Mouse (Mus musculus): ENCODE measurements around the gene Sorcs3. TPM values are rescaled to one million over a fixed set of nuclear protein-coding genes. Genes with fewer than 3 reads are reported as not detected.

The Sorcs3 gene
- polyA plus RNA-seq, 1 experiment from 2014 or later, result 4.9 TPM

GRCm38 (mm10) chr19:48766524-48766923 lies 560.7 kb downstream of the Sorcs3 start:
- no peaks in the 10 kb centered on the region for H3K27me3 ChIP-seq
- no peak for ATAC-seq (ENCODE audit: low FRiP score, low read depth)
- no peak overlapping the region for H3K27ac ChIP-seq
- no peak overlapping the region for H3K9ac ChIP-seq
- H3K4me1 ChIP-seq, result no peaks in the 10 kb centered on the region
- 84% methylated on average over 2 of the region's 2 CpGs for WGBS
- H3K36me3 ChIP-seq, result no peaks in the 10 kb centered on the region
- H3K4me2 ChIP-seq (replicated peaks), result no peak overlapping the region
- no peak overlapping the region for H3K4me3 ChIP-seq
- no peaks in the 10 kb centered on the region for H3K9me3 ChIP-seq

DNA sequence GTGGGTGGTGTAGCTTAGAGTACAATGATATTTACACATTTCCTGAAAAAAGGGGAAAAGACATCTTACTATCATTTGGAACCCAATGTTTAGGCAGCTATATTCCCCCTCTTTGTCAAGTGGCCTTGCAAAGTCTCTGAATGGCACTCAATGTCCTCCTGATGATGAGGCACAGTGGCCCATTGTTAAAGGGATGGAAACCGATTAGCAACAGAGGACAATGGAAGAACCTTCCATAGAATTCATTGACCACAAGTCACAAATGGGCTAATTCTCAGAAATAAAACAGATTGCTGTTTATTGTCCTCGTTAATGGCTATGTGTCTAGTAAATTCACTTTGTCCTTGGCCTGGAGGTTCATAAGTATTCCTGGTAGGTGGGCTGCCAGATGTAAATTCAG lies 565.7 kb downstream of the Sorcs3 start:
- Histone ChIP-seq H3K27ac (no peak overlapping the region), H3K9me3 (0 out of 2 replicates have a peak, but pooled peaks cover 2% of the 10 kb centered on the region), H3K27me3 (no peaks in the 10 kb centered on the region), H3K9ac (no peak overlapping the region), H3K4me1 (no peaks in the 10 kb centered on the region), H3K36me3 (no peaks in the 10 kb centered on the region), H3K4me2 (replicated peaks) (no peak overlapping the region), H3K4me3 (no peak overlapping the region)
- 68% methylated on average over 2 of the region's 2 CpGs for WGBS
- no peak for ATAC-seq (ENCODE audit: low FRiP score, low read depth)

GRCm38 (mm10) chr19:48779095-48779765 lies 573.4 kb downstream of the Sorcs3 start:
- H3K27ac ChIP-seq, result no peak overlapping the region
- H3K36me3 ChIP-seq, result no peaks in the 10 kb centered on the region
- 80% methylated on average over 3 of the region's 3 CpGs for WGBS
- H3K4me3 ChIP-seq, result no peak overlapping the region
- peaks cover 9% of the 10 kb centered on the region; the same call in 1 of the 2 replicates for H3K4me1 ChIP-seq
- no peak overlapping the region for H3K4me2 ChIP-seq (replicated peaks)
- ATAC-seq (ENCODE audit: low FRiP score, low read depth), result no peak
- no peaks in the 10 kb centered on the region for H3K27me3 ChIP-seq
- peaks cover 4% of the 10 kb centered on the region; the same call in 1 of the 2 replicates for H3K9me3 ChIP-seq
- no peak overlapping the region for H3K9ac ChIP-seq

- Histone ChIP-seq H3K27ac (no peak overlapping the region), H3K27me3 (no peaks in the 10 kb centered on the region), H3K4me2 (replicated peaks) (no peak overlapping the region), H3K9me3 (peaks cover 4% of the 10 kb centered on the region; the same call in 1 of the 2 replicates), H3K4me1 (peaks cover 9% of the 10 kb centered on the region; the same call in 1 of the 2 replicates), H3K36me3 (no peaks in the 10 kb centered on the region), H3K4me3 (no peak overlapping the region), H3K9ac (no peak overlapping the region)
- no peak for ATAC-seq (ENCODE audit: low FRiP score, low read depth)
- WGBS, result 79% methylated on average over 2 of the region's 2 CpGs
Measured at GRCm38 (mm10) chr19:48780813-48781212, 575.0 kb downstream of the Sorcs3 start.

DNA sequence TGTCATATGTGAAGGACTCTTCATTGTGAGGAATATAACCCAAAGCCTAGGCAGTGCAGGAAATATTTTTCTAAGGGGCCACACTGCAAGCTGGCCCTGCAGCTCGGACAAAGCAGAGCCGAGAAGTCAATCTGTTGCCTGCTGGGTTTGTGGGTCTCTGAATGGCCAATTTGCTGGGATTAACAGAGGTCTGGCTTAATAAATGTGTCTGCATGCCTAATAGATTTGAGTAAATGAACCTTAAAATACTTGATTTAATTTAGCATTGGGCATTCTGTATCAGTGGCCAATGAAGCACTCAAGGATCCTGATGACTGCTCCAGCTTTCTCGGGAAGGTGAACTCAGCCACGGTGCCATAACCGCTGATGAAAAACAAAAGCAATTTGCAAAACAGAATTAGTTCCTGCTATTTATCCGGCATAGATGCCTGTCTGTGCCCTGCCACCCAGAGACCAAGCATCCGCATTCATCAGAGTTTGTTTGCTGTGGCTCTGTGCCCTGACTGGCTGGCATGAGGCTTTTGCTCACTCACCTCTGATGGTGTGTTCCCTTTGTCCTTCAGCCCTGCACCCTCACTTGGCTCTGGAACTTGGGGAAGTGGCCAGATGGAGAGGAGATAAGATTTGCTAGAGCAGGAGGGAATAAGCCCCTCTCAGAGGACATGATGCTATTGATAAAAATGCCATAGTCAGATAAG lies 576.3 kb downstream of the Sorcs3 start:
- WGBS, result 54% methylated on average over 7 of the region's 7 CpGs
- peaks cover 9% of the 10 kb centered on the region; the same call in 1 of the 2 replicates for H3K4me1 ChIP-seq
- H3K9me3 ChIP-seq, result no peaks in the 10 kb centered on the region
- H3K9ac ChIP-seq, result no peak overlapping the region
- no peak overlapping the region for H3K4me3 ChIP-seq
- no peak overlapping the region for H3K27ac ChIP-seq
- H3K4me2 ChIP-seq (replicated peaks), result no peak overlapping the region
- H3K27me3 ChIP-seq, result no peaks in the 10 kb centered on the region
- no peak for ATAC-seq (ENCODE audit: low FRiP score, low read depth)
- H3K36me3 ChIP-seq, result no peaks in the 10 kb centered on the region

DNA sequence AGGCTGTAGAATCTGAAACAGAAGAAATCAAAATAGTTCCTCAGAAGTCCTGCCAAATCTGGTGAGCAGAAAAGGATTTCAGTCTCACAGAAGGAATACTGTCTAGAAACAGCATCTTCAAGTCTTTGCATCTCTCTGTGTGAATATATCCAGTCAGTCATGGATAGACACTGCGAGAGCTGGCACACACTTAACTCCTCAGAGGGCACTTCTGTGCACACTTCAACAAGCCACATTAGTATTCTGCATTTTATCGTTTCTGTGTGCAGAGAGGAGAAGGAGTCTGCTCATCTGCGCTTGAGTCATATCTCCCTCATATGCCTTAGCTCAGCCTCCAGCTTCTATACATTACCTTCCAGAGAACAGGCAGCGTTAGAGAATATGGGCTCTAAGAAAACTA lies 581.4 kb downstream of the Sorcs3 start:
- H3K4me3 ChIP-seq, result no peak overlapping the region
- no peaks in the 10 kb centered on the region for H3K9me3 ChIP-seq
- H3K4me2 ChIP-seq (replicated peaks), result no peak overlapping the region
- H3K27me3 ChIP-seq, result no peaks in the 10 kb centered on the region
- WGBS, result 90% methylated on average over 4 of the region's 4 CpGs
- H3K27ac ChIP-seq, result no peak overlapping the region
- H3K36me3 ChIP-seq, result no peaks in the 10 kb centered on the region
- no peak for ATAC-seq (ENCODE audit: low FRiP score, low read depth)
- H3K4me1 ChIP-seq, result peaks cover 3% of the 10 kb centered on the region; the same call in 1 of the 2 replicates
- H3K9ac ChIP-seq, result no peak overlapping the region

DNA sequence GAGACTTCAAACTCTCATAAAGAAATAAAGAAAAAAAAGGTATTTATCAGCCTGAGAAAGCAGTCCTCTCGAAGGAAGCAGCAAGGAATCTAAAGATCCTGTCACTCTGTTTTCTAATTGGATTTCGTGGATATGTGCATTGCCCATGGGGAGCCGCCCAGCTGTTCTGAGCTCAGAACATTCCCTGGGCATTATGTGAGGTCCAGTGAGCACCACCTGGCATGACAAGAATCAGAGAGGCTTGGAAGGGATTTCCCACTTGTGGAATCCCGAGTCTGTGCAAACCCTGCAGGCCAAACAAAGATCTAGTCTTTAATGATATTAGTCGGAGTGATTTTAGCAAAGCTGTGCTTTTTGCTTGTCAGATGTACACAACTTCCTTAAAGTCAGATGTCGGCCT lies 598.7 kb downstream of the Sorcs3 start:
- no peak overlapping the region for H3K9ac ChIP-seq

GRCm38 (mm10) chr19:48811541-48811940 lies 605.7 kb downstream of the Sorcs3 start:
- 72% methylated on average over 3 of the region's 3 CpGs for WGBS
- Histone ChIP-seq H3K4me2 (replicated peaks) (no peak overlapping the region), H3K9ac (no peak overlapping the region), H3K27me3 (no peaks in the 10 kb centered on the region), H3K9me3 (no peaks in the 10 kb centered on the region), H3K36me3 (no peaks in the 10 kb centered on the region), H3K27ac (no peak overlapping the region), H3K4me1 (no peaks in the 10 kb centered on the region), H3K4me3 (no peak overlapping the region)
- ATAC-seq (ENCODE audit: low FRiP score, low read depth), result no peak

More for the DNA sequence above, 598.7 kb downstream of the Sorcs3 start:
- H3K4me3 ChIP-seq, result no peak overlapping the region
- H3K9me3 ChIP-seq, result no peaks in the 10 kb centered on the region
- H3K4me2 ChIP-seq (replicated peaks), result no peak overlapping the region
- WGBS, result 64% methylated on average over 6 of the region's 6 CpGs
- ATAC-seq (ENCODE audit: low FRiP score, low read depth), result peak; percentile 66; the same call in 1 of the 2 replicates
- H3K36me3 ChIP-seq, result no peaks in the 10 kb centered on the region
- no peaks in the 10 kb centered on the region for H3K27me3 ChIP-seq
- H3K27ac ChIP-seq, result no peak overlapping the region
- no peaks in the 10 kb centered on the region for H3K4me1 ChIP-seq

GRCm38 (mm10) chr19:48813823-48814222 lies 608.0 kb downstream of the Sorcs3 start:
- no peak for ATAC-seq (ENCODE audit: low FRiP score, low read depth)
- no peaks in the 10 kb centered on the region for H3K9me3 ChIP-seq
- 91% methylated on average over 4 of the region's 4 CpGs for WGBS

GRCm38 (mm10) chr19:48815064-48815463 lies 609.2 kb downstream of the Sorcs3 start:
- H3K27ac ChIP-seq, result no peak overlapping the region
- H3K9ac ChIP-seq, result no peak overlapping the region
- no peak for ATAC-seq (ENCODE audit: low FRiP score, low read depth)
- no peaks in the 10 kb centered on the region for H3K27me3 ChIP-seq
- WGBS, result 93% methylated on average over 3 of the region's 3 CpGs
- H3K4me3 ChIP-seq, result no peak overlapping the region
- H3K9me3 ChIP-seq, result no peaks in the 10 kb centered on the region
- no peaks in the 10 kb centered on the region for H3K36me3 ChIP-seq
- no peaks in the 10 kb centered on the region for H3K4me1 ChIP-seq
- H3K4me2 ChIP-seq (replicated peaks), result no peak overlapping the region

More at GRCm38 (mm10) chr19:48813823-48814222, 608.0 kb downstream of the Sorcs3 start:
- Histone ChIP-seq H3K9ac (no peak overlapping the region), H3K27me3 (no peaks in the 10 kb centered on the region), H3K36me3 (no peaks in the 10 kb centered on the region), H3K4me1 (no peaks in the 10 kb centered on the region), H3K4me2 (replicated peaks) (no peak overlapping the region), H3K4me3 (no peak overlapping the region), H3K27ac (no peak overlapping the region)

GRCm38 (mm10) chr19:48820493-48821282 lies 614.9 kb downstream of the Sorcs3 start:
- H3K27ac ChIP-seq, result no peak overlapping the region
- H3K9me3 ChIP-seq, result no peaks in the 10 kb centered on the region
- WGBS, result 51% methylated on average over 5 of the region's 5 CpGs
- no peaks in the 10 kb centered on the region for H3K36me3 ChIP-seq
- H3K9ac ChIP-seq, result no peak overlapping the region
- no peak for ATAC-seq (ENCODE audit: low FRiP score, low read depth)
- no peak overlapping the region for H3K4me2 ChIP-seq (replicated peaks)
- no peaks in the 10 kb centered on the region for H3K27me3 ChIP-seq
- peaks cover 6% of the 10 kb centered on the region; the same call in 1 of the 2 replicates for H3K4me1 ChIP-seq
- no peak overlapping the region for H3K4me3 ChIP-seq

DNA sequence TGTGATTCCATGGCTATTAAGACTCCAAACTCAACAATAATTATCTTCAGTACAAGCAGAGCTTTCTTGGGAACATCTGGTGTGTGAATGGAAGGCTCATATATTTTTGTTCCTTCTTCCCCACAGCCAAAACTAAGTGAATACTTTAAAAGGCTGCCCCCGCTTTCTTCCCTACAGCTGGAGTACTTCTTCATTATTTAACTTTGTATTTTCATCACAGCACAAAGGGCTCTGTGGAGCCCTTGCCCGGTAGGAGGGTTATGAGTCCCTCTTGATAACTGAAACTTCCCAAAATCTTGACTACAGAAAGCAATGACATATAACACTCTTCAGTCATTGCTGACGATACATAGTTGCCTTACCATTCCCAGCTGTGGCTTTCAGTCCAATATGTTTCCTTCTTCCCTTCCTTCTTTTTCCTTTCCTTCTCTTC lies 615.5 kb downstream of the Sorcs3 start:
- Histone ChIP-seq H3K27ac (no peak overlapping the region), H3K4me2 (replicated peaks) (no peak overlapping the region), H3K27me3 (no peaks in the 10 kb centered on the region), H3K4me3 (no peak overlapping the region), H3K4me1 (peaks cover 6% of the 10 kb centered on the region; the same call in 1 of the 2 replicates), H3K36me3 (no peaks in the 10 kb centered on the region), H3K9ac (no peak overlapping the region), H3K9me3 (no peaks in the 10 kb centered on the region)
- ATAC-seq (ENCODE audit: low FRiP score, low read depth), result no peak
- 56% methylated on average over 3 of the region's 3 CpGs for WGBS
